Mouse (Mus musculus) intestine, postnatal 0 days (tissue): ENCODE data around the gene Slc25a53. TPM values are rescaled to one million over a fixed set of nuclear protein-coding genes. Genes with fewer than 3 reads are reported as not detected.
A peak's percentile ranks its signal among the peaks of the same experiment; 100 is the strongest.

ENCODE experiments used
- ATAC-seq: fragments of 200-750 bp; cut with Nextera tagmentation; 2 replicates; pipeline ENCODE4 v1.8.0; 2017; ENCODE audit warnings: mild to moderate bottlenecking, moderate TSS enrichment, moderate library complexity
- H3K27ac ChIP-seq: fragments of 300-500 bp; sonication (generic); 2 replicates; pipeline ENCODE4 v1.5.1; 2014; ENCODE audit warnings: mild to moderate bottlenecking, low read depth, low read length, moderate library complexity
- H3K27me3 ChIP-seq: fragments of 300-500 bp; sonication (generic); replicated peaks from 2 replicates; pipeline ENCODE4 v1.6.1; 2014; ENCODE audit warnings: low read length, mixed read lengths; ENCODE audit not compliant: control insufficient read depth, insufficient read depth
- H3K36me3 ChIP-seq: fragments of 300-500 bp; sonication (generic); 2 replicates; pipeline ENCODE4 v1.6.1; 2014; ENCODE audit warnings: mild to moderate bottlenecking, moderate library complexity; ENCODE audit not compliant: control insufficient read depth, insufficient read depth
- H3K4me1 ChIP-seq: fragments of 300-500 bp; sonication (generic); replicated peaks from 2 replicates; pipeline ENCODE4 v1.6.1; 2014; ENCODE audit warnings: antibody characterized with exemption, low read length, mixed read lengths; ENCODE audit not compliant: control insufficient read depth, insufficient read depth
- H3K4me2 ChIP-seq: fragments of 300-500 bp; sonication (generic); replicated peaks from 2 replicates; pipeline ENCODE4 v1.6.1; 2014; ENCODE audit warnings: low read depth, mild to moderate bottlenecking, moderate library complexity
- H3K4me3 ChIP-seq: fragments of 300-500 bp; sonication (generic); 2 replicates; pipeline ENCODE4 v1.5.1; 2014; ENCODE audit warnings: low read depth, low read length
- H3K9ac ChIP-seq: fragments of 300-500 bp; sonication (generic); 2 replicates; pipeline ENCODE4 v1.6.1; 2014; ENCODE audit warnings: mild to moderate bottlenecking, low read depth, low read length
- H3K9me3 ChIP-seq: fragments of 300-500 bp; sonication (generic); 2 replicates; pipeline ENCODE4 v1.6.1; 2016; ENCODE audit warnings: mixed run types; ENCODE audit not compliant: control insufficient read depth
- CTCF ChIP-seq: sonication (generic); IDR thresholded peaks from 2 replicates; pipeline ENCODE4 v1.5.1; 2016; ENCODE audit warnings: low read depth, mild to moderate bottlenecking, control low read depth, antibody characterized with exemption, moderate library complexity
- WGBS: fragments of 180-500 bp; shearing (Covaris S2); extraction: QIAGEN DNeasy Blood & Tissue Kit; methylation state at CpG from one replicate; pipeline ENCODE4 v1.1.7; 2014; 5-methylcytosine and 5-hydroxymethylcytosine counted together
- polyA plus RNA-seq: library from polyadenylated mRNA; unstranded; fragments of >200 nt; fragmentation: Nextera tagmentation; extraction: Ambion mirVana; gene quantifications from 2 replicates; pipeline ENCODE4 v1.2.1, GENCODE M21; 2015

Gene Slc25a53
- polyA plus RNA-seq: 2.7 and 3.1 TPM in 2 replicates

DNA sequence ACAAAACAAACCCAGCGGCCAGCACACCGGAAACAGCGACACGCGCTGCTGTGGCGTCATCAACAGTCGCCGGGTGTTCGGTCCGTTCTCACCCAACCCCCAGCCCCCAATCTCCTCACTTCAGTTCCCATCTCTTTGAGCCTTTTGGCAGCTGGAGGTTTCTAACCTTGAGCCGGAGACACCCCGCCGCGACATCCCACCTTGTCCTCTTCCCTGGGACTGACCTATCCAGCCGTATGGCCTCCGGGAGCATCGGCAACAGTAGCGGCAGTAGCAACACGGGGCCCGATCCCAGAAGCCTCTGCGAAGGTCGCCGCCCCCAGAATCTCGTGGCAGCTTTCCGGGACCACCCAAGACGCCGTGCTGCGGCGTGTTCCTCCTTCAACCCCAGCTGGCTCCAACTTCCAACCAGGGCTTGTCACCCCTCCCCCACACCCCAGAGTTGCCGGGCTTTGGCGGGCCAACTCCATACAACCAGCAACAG, at the start of gene Slc25a53:
TSS of gene Slc25a53 (minus strand) at position 303 of the 484 bp plus-strand sequence.
- WGBS: 29% methylated on average over 31 of the region's 31 CpGs
- Histone ChIP-seq H3K9ac (peak within 1 kb of the TSS; percentile 55), H3K4me2 (peak within 1 kb of the TSS; percentile 61), H3K27ac (peak within 1 kb of the TSS; percentile 77), H3K4me3 (peak within 1 kb of the TSS; percentile 55), H3K4me1 (no peaks in the 10 kb centered on the region), H3K36me3 (no peaks in the 10 kb centered on the region), H3K27me3 (no peaks in the 10 kb centered on the region), H3K9me3 (no peaks in the 10 kb centered on the region)
- TF ChIP-seq CTCF: no peak
- ATAC-seq: peak; percentile 92

DNA sequence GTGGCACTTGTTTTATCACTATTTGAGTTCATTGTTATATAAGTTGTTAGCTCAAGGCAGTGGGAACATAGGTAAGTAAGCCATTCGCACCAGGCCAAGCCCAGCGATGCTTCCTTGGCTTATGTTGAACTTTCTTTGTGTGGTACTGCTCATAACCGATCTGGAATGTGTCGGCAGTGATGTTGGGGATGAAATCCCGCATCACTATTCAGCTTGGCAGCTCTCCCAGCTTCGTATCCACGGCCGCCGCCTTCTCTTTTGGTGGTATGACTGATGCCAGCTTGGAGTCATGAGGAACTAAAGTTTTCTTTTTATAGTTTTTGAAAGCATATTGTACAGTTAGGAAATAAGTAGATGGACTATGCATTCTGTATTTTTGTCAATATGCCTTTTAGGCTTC, 25.1 kb upstream of the Slc25a53 start:
- Histone ChIP-seq H3K9ac (no peak overlapping the region), H3K4me2 (no peak overlapping the region), H3K4me3 (no peak overlapping the region), H3K4me1 (no peaks in the 10 kb centered on the region), H3K27ac (no peak overlapping the region), H3K36me3 (no peaks in the 10 kb centered on the region), H3K9me3 (no peaks in the 10 kb centered on the region), H3K27me3 (no peaks in the 10 kb centered on the region)
- no peak for TF ChIP-seq CTCF
- ATAC-seq: no peak
- 83% methylated on average over 9 of the region's 9 CpGs for WGBS

DNA sequence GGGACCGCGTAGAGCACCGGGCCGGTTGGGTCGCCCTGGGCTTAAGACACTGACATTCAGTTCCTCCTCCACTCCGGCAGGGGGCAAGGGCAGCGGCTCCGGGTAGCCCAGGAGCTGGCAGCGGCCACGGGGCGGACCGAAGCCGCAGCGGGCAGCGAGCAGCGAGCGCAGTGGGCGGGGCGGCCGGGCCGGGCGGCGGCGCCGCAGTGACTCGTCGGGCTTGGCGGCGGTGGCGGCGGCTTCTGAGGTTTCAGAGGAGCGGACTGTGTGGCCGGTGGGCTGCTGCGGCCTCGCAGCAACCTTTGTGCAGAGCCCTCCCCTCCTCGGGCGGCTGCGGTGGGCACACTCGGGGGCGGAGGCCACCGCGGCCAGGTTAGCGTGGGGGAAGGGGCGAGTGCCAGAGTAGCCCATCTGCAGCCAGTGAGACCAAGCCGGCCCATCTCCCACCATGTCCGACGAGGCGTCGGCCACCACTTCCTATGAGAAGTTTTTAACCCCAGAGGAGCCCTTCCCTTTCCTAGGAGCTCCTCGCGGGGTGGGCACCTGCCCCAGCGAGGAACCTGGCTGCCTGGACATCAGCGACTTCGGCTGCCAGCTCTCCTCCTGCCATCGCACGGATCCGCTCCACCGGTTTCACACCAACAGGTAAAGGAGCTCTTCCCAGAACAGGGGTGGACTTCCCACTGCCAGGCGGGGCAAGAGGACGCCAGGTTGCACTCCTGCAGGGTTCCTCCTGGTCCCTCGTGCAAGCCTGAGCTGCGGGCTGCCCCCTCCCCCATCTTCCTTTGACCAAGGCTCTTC, 11.5 kb upstream of the Slc25a53 start, which contains the start of gene Fam199x:
TSS of gene Fam199x (plus strand) at position 170 of the 801 bp plus-strand sequence.
- peak within 1 kb of the TSS; percentile 66 for H3K9ac ChIP-seq
- peak within 1 kb of the TSS; percentile 78 for H3K4me2 ChIP-seq
- peak; percentile 70 for TF ChIP-seq CTCF
- H3K9me3 ChIP-seq: no peaks in the 10 kb centered on the region
- no peaks in the 10 kb centered on the region for H3K4me1 ChIP-seq
- 20% methylated on average over 51 of the region's 62 CpGs for WGBS
- peak within 1 kb of the TSS; percentile 66 for H3K4me3 ChIP-seq
- ATAC-seq: peak; percentile 96
- no peaks in the 10 kb centered on the region for H3K27me3 ChIP-seq
- H3K36me3 ChIP-seq: no peaks in the 10 kb centered on the region
- H3K27ac ChIP-seq: no peak within 1 kb of the TSS

DNA sequence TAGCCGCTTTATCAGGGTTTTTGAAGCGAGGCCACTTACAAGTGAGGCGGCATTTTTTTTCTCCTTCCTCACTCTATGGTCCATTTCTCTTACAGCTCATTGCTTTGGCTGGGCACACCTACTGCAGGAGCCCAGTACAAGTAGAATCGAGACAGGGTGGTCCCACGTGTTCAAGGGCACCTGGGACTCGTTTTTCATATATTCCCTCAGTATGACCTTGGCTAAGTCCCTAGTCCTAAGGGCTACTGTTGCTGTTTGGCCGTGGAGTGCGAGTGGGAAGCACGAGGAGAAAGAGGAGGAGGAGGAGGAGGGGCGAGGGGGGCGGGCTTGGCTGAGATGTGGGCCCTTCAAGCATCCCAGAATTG, 10.9 kb upstream of the Slc25a53 start:
- Histone ChIP-seq H3K27ac (no peak overlapping the region), H3K36me3 (no peaks in the 10 kb centered on the region), H3K9ac (peak overlapping the region; percentile 66; the same call in 1 of the 2 replicates), H3K4me2 (peak overlapping the region; percentile 78), H3K4me3 (peak overlapping the region; percentile 66), H3K27me3 (no peaks in the 10 kb centered on the region), H3K4me1 (no peaks in the 10 kb centered on the region), H3K9me3 (no peaks in the 10 kb centered on the region)
- ATAC-seq: no peak; the same call in none of the 2 replicates
- TF ChIP-seq CTCF: no peak
- 21% methylated on average over 10 of the region's 11 CpGs for whole genome bisulfite sequencing

DNA sequence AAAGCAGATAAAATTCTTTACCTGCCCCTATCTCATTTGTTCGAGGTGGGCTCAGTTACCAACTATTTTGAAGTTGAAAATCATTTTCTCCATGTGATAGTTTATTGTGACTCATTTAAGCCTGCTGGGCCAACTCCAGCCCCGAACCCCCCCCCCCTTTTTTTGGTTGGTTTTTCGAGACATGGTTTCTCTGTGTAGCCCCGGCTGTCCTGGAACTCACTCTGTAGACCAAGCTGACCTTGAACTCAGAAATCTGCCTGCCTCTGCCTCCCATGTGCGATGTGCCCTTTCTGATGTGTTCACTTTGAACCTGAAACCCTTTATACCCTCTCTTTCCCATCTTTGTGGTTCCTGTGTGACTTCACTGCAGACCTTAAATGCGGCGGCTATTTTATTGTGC, 400 bp upstream of the Slc25a53 start:
- no peaks in the 10 kb centered on the region for H3K4me1 ChIP-seq
- no peaks in the 10 kb centered on the region for H3K36me3 ChIP-seq
- no peaks in the 10 kb centered on the region for H3K9me3 ChIP-seq
- H3K4me3 ChIP-seq: peak overlapping the region; percentile 55
- H3K27me3 ChIP-seq: no peaks in the 10 kb centered on the region
- H3K9ac ChIP-seq: no peak overlapping the region
- 39% methylated on average over 7 of the region's 7 CpGs for WGBS
- ATAC-seq: no peak
- no peak overlapping the region for H3K27ac ChIP-seq
- peak overlapping the region; percentile 61 for H3K4me2 ChIP-seq
- no peak for TF ChIP-seq CTCF

DNA sequence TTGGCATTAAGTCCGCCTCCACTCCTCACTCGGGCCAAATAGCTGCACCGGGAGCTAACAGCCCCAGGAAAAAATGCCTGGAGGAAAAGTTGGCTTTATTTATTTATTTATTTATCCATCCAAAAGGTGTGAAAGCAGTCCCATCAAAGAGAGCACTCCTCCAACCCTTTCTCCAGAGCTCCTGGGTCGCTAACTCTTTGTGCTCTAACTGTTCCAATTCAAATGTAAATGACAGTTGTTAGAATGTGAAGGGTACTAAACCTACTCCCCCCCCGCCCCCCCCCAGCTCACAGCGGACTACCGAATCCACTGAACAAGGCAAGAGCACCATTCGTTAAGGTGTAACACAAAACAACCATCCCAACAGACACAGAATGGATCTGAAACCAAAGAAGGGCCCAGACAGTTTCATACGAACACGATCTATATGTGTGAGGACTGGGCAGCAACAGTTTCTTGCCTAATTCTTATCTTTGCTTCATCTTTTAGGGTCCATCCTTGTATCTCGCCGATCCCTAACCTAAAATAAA, 567 bp downstream of the Slc25a53 start:
- H3K4me2 ChIP-seq: peak overlapping the region; percentile 61
- TF ChIP-seq CTCF: no peak
- peak overlapping the region; percentile 77 for H3K27ac ChIP-seq
- WGBS: 15% methylated on average over 12 of the region's 12 CpGs
- H3K4me3 ChIP-seq: peak overlapping the region; percentile 55
- H3K4me1 ChIP-seq: no peaks in the 10 kb centered on the region
- H3K9ac ChIP-seq: peak overlapping the region; percentile 46; the same call in 1 of the 2 replicates
- H3K9me3 ChIP-seq: no peaks in the 10 kb centered on the region
- peak; percentile 3; the same call in 1 of the 2 replicates for ATAC-seq
- no peaks in the 10 kb centered on the region for H3K27me3 ChIP-seq
- H3K36me3 ChIP-seq: no peaks in the 10 kb centered on the region
